In the genomic region with DNA sequence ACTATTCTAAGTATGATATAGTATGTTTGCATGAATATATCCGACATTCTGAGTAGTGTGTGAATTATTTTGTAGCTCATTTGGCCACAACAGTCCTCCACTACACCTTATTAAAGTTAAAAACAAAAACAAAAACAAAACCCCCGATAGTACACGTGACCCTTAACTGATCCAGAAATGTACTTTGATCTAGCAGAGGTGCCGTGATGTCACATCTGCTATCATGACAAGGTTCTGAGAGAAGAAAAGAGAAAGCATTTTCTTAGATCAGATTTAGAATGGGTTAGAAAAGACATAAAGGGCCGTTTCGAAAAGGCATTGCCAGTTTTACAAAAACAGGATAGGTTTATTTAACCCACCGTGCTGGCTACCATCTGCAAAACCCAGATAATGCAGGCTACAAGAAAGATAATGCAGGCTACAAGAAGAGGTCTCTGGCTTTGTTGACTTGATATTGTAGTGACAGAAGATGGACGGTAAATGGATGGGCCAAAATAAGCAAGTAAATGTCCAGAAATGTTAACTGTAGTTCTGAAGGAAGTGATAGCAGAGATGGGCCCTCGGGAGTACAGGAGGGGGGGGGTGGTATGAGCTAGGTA, we compare ENCODE assay signal across 28 mouse cellular contexts.
DNase-seq lines count a peak whose midpoint lies in the region; ATAC-seq and TF ChIP-seq lines count a peak whose summit lies in the region.
"Had no signal": no experiment of that assay in that cellular context is flagged by ENCODE, and none has a peak within 500 bp of the region (broad histone marks: within the 10 kb centered on the region; RNA-seq: fewer than 3 reads in every experiment).

No protein-coding gene starts in this region.

- no peaks in the 10 kb centered on the region for H3K27me3 ChIP-seq in midbrain, embryonic 11.5 days (ENCODE audit: control insufficient read depth, insufficient read depth, low read length)
- no peaks in the 10 kb centered on the region for H3K27me3 ChIP-seq in midbrain, embryonic 13.5 days
- H3K27me3 ChIP-seq: forebrain, embryonic 13.5 days; heart, embryonic 12.5 days; hindbrain, embryonic 13.5 days; kidney, embryonic 15.5 days; limb, embryonic 12.5 days; liver, embryonic 15.5 days; neural tube, embryonic 12.5 days; Patski had no signal

- no peak overlapping the region for H3K27ac ChIP-seq in midbrain, embryonic 11.5 days (ENCODE audit: low read depth, low read length)
- no peak overlapping the region for H3K27ac ChIP-seq in midbrain, embryonic 13.5 days
- no peak overlapping the region for H3K27ac ChIP-seq in left cerebral cortex, adult 2 months
- H3K27ac ChIP-seq: forebrain, embryonic 13.5 days; hindbrain, embryonic 13.5 days; kidney, embryonic 15.5 days; limb, embryonic 12.5 days; liver, embryonic 15.5 days; neural tube, embryonic 12.5 days; stomach, postnatal 0 days had no signal

- no peak overlapping the region for H3K4me2 ChIP-seq in midbrain, embryonic 11.5 days
- H3K4me2 ChIP-seq in midbrain, embryonic 13.5 days (replicated peaks): no peak overlapping the region
- H3K4me2 ChIP-seq: forebrain, embryonic 13.5 days; heart, embryonic 12.5 days; hindbrain, embryonic 13.5 days; kidney, embryonic 15.5 days; limb, embryonic 12.5 days; liver, embryonic 15.5 days; neural tube, embryonic 12.5 days had no signal

- no peak overlapping the region for H3K9ac ChIP-seq in midbrain, embryonic 11.5 days (ENCODE audit: low read length)
- H3K9ac ChIP-seq in midbrain, embryonic 13.5 days (replicated peaks): no peak overlapping the region
- H3K9ac ChIP-seq: forebrain, embryonic 13.5 days; heart, embryonic 12.5 days; hindbrain, embryonic 13.5 days; kidney, embryonic 15.5 days; limb, embryonic 12.5 days; liver, embryonic 15.5 days; neural tube, embryonic 12.5 days had no signal

- ATAC-seq in midbrain, embryonic 11.5 days (ENCODE audit: low FRiP score): no peak
- ATAC-seq in midbrain, embryonic 13.5 days: no peak
- ATAC-seq in megakaryocyte progenitor cell, adult 5-6 weeks (replicated peaks; ENCODE audit: poor library complexity): 0 out of 2 replicates have a peak, but pooled peaks have one; percentile 23
- ATAC-seq: forebrain, embryonic 13.5 days; midbrain, embryonic 16.5 days; Patski had no signal

- H3K4me3 ChIP-seq in midbrain, embryonic 11.5 days (ENCODE audit: low read depth, low read length): no peak overlapping the region
- no peak overlapping the region for H3K4me3 ChIP-seq in midbrain, embryonic 13.5 days (replicated peaks)
- no peak overlapping the region for H3K4me3 ChIP-seq in left cerebral cortex, adult 2 months
- H3K4me3 ChIP-seq: forebrain, embryonic 13.5 days; heart, embryonic 12.5 days; hindbrain, embryonic 13.5 days; kidney, embryonic 15.5 days; limb, embryonic 12.5 days; liver, embryonic 15.5 days; neural tube, embryonic 12.5 days had no signal

- TF ChIP-seq CTCF in left cerebral cortex, adult 2 months (IDR thresholded peaks at IDR 0.05): no peak

- no peaks in the 10 kb centered on the region for H3K36me3 ChIP-seq in midbrain, embryonic 11.5 days (ENCODE audit: control insufficient read depth, insufficient read depth, low read length)
- no peaks in the 10 kb centered on the region for H3K36me3 ChIP-seq in midbrain, embryonic 13.5 days
- H3K36me3 ChIP-seq: G1E; heart, embryonic 12.5 days; hindbrain, embryonic 13.5 days; kidney, embryonic 15.5 days; limb, embryonic 12.5 days; liver, embryonic 15.5 days; neural tube, embryonic 12.5 days had no signal

- no peaks in the 10 kb centered on the region for H3K9me3 ChIP-seq in midbrain, embryonic 11.5 days (ENCODE audit: control insufficient read depth, low read length)
- no peaks in the 10 kb centered on the region for H3K9me3 ChIP-seq in midbrain, embryonic 13.5 days
- H3K9me3 ChIP-seq: forebrain, embryonic 13.5 days; heart, embryonic 12.5 days; hindbrain, embryonic 13.5 days; kidney, embryonic 15.5 days; limb, embryonic 12.5 days; liver, embryonic 15.5 days; neural tube, embryonic 12.5 days had no signal

- no peaks in the 10 kb centered on the region for H3K4me1 ChIP-seq in midbrain, embryonic 11.5 days (ENCODE audit: control insufficient read depth, insufficient read depth, low read length)
- H3K4me1 ChIP-seq in midbrain, embryonic 13.5 days (replicated peaks): no peaks in the 10 kb centered on the region
- H3K4me1 ChIP-seq: forebrain, embryonic 13.5 days; neural tube, embryonic 12.5 days had no signal

- intact Hi-C loops in left cerebral cortex, adult 2 months (cut with DNase I): no loop called here

- 91% methylated on average over 9 of the region's 9 CpGs for WGBS in midbrain, embryonic 11.5 days
- 92% methylated on average over 9 of the region's 9 CpGs for WGBS in midbrain, embryonic 13.5 days

- DNase-seq in midbrain, embryonic 11.5 days (ENCODE audit: low spot score, missing footprints): peak; percentile 59
- peak; percentile 9 for DNase-seq in c-Kit-positive CD71-positive TER-119-negative erythroid progenitor cells, embryonic 14.5 days (ENCODE audit: low read depth)
- no peak for DNase-seq in left cerebral cortex, adult 2 months (ENCODE audit: extremely low spot score in 1 of 2, low spot score in 2 of 2)
- no peak for DNase-seq in adrenal gland, postnatal 25 days
- DNase-seq in thymus, postnatal 14 days: no peak
- DNase-seq: adrenal gland, postnatal 36 days; gastrocnemius, postnatal 36 days; heart, adult 18-20 months; heart, postnatal 4 days; kidney, adult 11 months; kidney, postnatal 25 days; lung, postnatal 4 days; right cerebral cortex, postnatal 4 days; thymus, adult 18-20 months; thymus, postnatal 4 days had no signal

Comparison
In these comparisons a context has a peak if more than half of its experiments do, and no peak if none do; other contexts are left out.
1. DNase-seq: peak in midbrain, embryonic 11.5 days (single experiment) and c-Kit-positive CD71-positive TER-119-negative erythroid progenitor cells, embryonic 14.5 days (single experiment); none in left cerebral cortex, adult 2 months (0 of 2), adrenal gland, postnatal 25 days (single experiment) and thymus, postnatal 14 days (single experiment).